Mouse (Mus musculus) stomach, embryonic 14.5 days (tissue): ENCODE results near the gene Lrig1. TPM values are rescaled to one million over a fixed set of nuclear protein-coding genes. Genes with fewer than 3 reads are reported as not detected.

Experiments used
- ATAC-seq: fragments of 200-750 bp; cut with Nextera tagmentation; 2 replicates; pipeline ENCODE4 v1.8.0; 2017; ENCODE audit warnings: low read depth, moderate TSS enrichment; ENCODE audit not compliant: insufficient number of reproducible peaks, insufficient read depth, low FRiP score
- H3K27ac ChIP-seq: fragments of 300-500 bp; sonication (generic); 2 replicates; pipeline ENCODE4 v1.5.1; 2014; ENCODE audit warnings: mild to moderate bottlenecking, low read length, moderate library complexity, mixed read lengths
- H3K27me3 ChIP-seq: fragments of 300-500 bp; sonication (generic); 2 replicates; pipeline ENCODE4 v1.6.1; 2014; ENCODE audit warnings: low read length, control low read depth, mixed read lengths; ENCODE audit not compliant: control insufficient read depth, insufficient read depth
- H3K36me3 ChIP-seq: fragments of 300-500 bp; sonication (generic); 2 replicates; pipeline ENCODE4 v1.6.1; 2014; ENCODE audit warnings: mild to moderate bottlenecking, control low read depth, low read length, moderate library complexity, mixed read lengths; ENCODE audit not compliant: control insufficient read depth, insufficient read depth
- H3K4me1 ChIP-seq: fragments of 300-500 bp; sonication (generic); 2 replicates; pipeline ENCODE4 v1.6.1; 2014; ENCODE audit warnings: low read length, control low read depth, mixed read lengths; ENCODE audit not compliant: control insufficient read depth, insufficient read depth
- H3K4me2 ChIP-seq: fragments of 300-500 bp; sonication (generic); replicated peaks from 2 replicates; pipeline ENCODE4 v1.6.1; 2014; ENCODE audit warnings: low read depth, low read length, control low read depth
- H3K4me3 ChIP-seq: fragments of 300-500 bp; sonication (generic); 2 replicates; pipeline ENCODE4 v1.5.1; 2014; ENCODE audit warnings: low read depth, low read length, control low read depth
- H3K9ac ChIP-seq: fragments of 300-500 bp; sonication (generic); replicated peaks from 2 replicates; pipeline ENCODE4 v1.6.1; 2014; ENCODE audit warnings: low read depth, mild to moderate bottlenecking, control low read depth, low read length, moderate library complexity, mixed read lengths
- H3K9me3 ChIP-seq: fragments of 300-500 bp; sonication (generic); 2 replicates; pipeline ENCODE4 v1.6.1; 2016; ENCODE audit warnings: low read depth, low read length, control low read depth; ENCODE audit not compliant: control insufficient read depth
- WGBS: fragments of 180-500 bp; shearing (Covaris S2); extraction: QIAGEN DNeasy Blood & Tissue Kit; methylation state at CpG from one replicate; pipeline ENCODE4 v1.1.7; 2014; 5-methylcytosine and 5-hydroxymethylcytosine counted together
- polyA plus RNA-seq: library from polyadenylated mRNA; unstranded; fragments of >200 nt; fragmentation: Nextera tagmentation; extraction: Ambion mirVana; gene quantifications from 2 replicates; pipeline ENCODE4 v1.2.1, GENCODE M21; 2014

Gene Lrig1
- polyA plus RNA-seq, 1 experiment from 2014 or later, result 49.3 TPM

- Histone ChIP-seq H3K9me3 (no peaks in the 10 kb centered on the region), H3K36me3 (no peaks in the 10 kb centered on the region), H3K4me3 (no peak overlapping the region), H3K4me1 (peaks cover 86% of the 10 kb centered on the region), H3K27ac (peak overlapping the region; percentile 71), H3K4me2 (peak overlapping the region; percentile 33), H3K27me3 (no peaks in the 10 kb centered on the region), H3K9ac (no peak overlapping the region)
- ATAC-seq, result no peak
- 19% methylated on average over 3 of the region's 3 CpGs for WGBS
Observed at GRCm38 (mm10) chr6:94677448-94677847, 22.5 kb downstream of the Lrig1 start.

DNA sequence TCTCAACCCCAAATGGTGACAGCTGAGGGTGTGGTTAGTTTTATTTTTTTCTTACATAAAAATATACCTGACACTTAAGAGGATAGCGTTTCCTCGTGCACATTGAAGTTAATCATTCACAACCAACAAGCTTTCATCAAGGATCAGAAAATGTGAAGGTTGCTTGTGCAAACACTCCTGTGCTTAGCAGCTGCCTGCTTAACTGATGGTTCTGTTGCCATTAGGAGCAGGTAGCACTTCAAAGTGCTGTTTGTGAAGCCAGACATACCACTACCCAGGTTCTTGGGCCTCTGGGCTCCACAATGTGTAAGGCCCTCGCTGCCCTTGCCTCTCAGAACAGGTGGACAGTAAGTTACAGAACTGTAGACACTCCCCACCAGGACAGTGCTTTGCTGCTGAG is 23.1 kb downstream of the Lrig1 start:
- no peak overlapping the region for H3K4me3 ChIP-seq
- H3K9ac ChIP-seq, result no peak overlapping the region
- WGBS, result 36% methylated on average over 3 of the region's 3 CpGs
- no peaks in the 10 kb centered on the region for H3K36me3 ChIP-seq
- H3K9me3 ChIP-seq, result no peaks in the 10 kb centered on the region
- ATAC-seq, result peak; percentile 66
- peak overlapping the region; percentile 85 for H3K27ac ChIP-seq
- peaks cover 80% of the 10 kb centered on the region for H3K4me1 ChIP-seq
- H3K4me2 ChIP-seq, result peak overlapping the region; percentile 33
- no peaks in the 10 kb centered on the region for H3K27me3 ChIP-seq

- Histone ChIP-seq H3K4me3 (no peak overlapping the region), H3K27me3 (no peaks in the 10 kb centered on the region), H3K27ac (peak overlapping the region; percentile 85), H3K36me3 (no peaks in the 10 kb centered on the region), H3K9ac (no peak overlapping the region), H3K9me3 (no peaks in the 10 kb centered on the region), H3K4me2 (peak overlapping the region; percentile 33), H3K4me1 (peaks cover 75% of the 10 kb centered on the region)
- WGBS, result 41% methylated on average over 7 of the region's 7 CpGs
- ATAC-seq, result no peak
Observed at GRCm38 (mm10) chr6:94676300-94676699, 23.7 kb downstream of the Lrig1 start.

- Histone ChIP-seq H3K9ac (no peak overlapping the region), H3K27ac (no peak overlapping the region), H3K4me3 (no peak overlapping the region), H3K9me3 (no peaks in the 10 kb centered on the region), H3K27me3 (no peaks in the 10 kb centered on the region), H3K4me2 (no peak overlapping the region), H3K4me1 (peaks cover 69% of the 10 kb centered on the region), H3K36me3 (no peaks in the 10 kb centered on the region)
- ATAC-seq, result no peak
- 69% methylated on average over 2 of the region's 2 CpGs for WGBS
Observed at GRCm38 (mm10) chr6:94672426-94672825, 27.5 kb downstream of the Lrig1 start.

GRCm38 (mm10) chr6:94669370-94669769 is 30.6 kb downstream of the Lrig1 start:
- Histone ChIP-seq H3K4me2 (no peak overlapping the region), H3K4me1 (peaks cover 69% of the 10 kb centered on the region), H3K27me3 (no peaks in the 10 kb centered on the region), H3K9me3 (no peaks in the 10 kb centered on the region), H3K9ac (no peak overlapping the region), H3K4me3 (no peak overlapping the region), H3K36me3 (no peaks in the 10 kb centered on the region), H3K27ac (no peak overlapping the region)
- 64% methylated on average over 6 of the region's 6 CpGs for WGBS
- no peak for ATAC-seq

GRCm38 (mm10) chr6:94668204-94668863 is 31.6 kb downstream of the Lrig1 start:
- Histone ChIP-seq H3K36me3 (no peaks in the 10 kb centered on the region), H3K4me2 (0 out of 2 replicates have a peak overlapping the region, but pooled peaks have one; percentile 2), H3K9ac (no peak overlapping the region), H3K4me1 (peaks cover 64% of the 10 kb centered on the region), H3K9me3 (no peaks in the 10 kb centered on the region), H3K27me3 (no peaks in the 10 kb centered on the region), H3K27ac (peak overlapping the region; percentile 10; the same call in 1 of the 2 replicates), H3K4me3 (no peak overlapping the region)
- no peak for ATAC-seq
- 18% methylated on average over 13 of the region's 13 CpGs for WGBS

- Histone ChIP-seq H3K9ac (no peak overlapping the region), H3K36me3 (peaks cover 4% of the 10 kb centered on the region; the same call in 1 of the 2 replicates), H3K4me1 (peaks cover 58% of the 10 kb centered on the region), H3K4me3 (no peak overlapping the region), H3K27me3 (no peaks in the 10 kb centered on the region), H3K4me2 (no peak overlapping the region), H3K27ac (no peak overlapping the region), H3K9me3 (no peaks in the 10 kb centered on the region)
- 73% methylated on average over 4 of the region's 4 CpGs for WGBS
- no peak for ATAC-seq
Observed at GRCm38 (mm10) chr6:94667131-94667530, 32.8 kb downstream of the Lrig1 start.

DNA sequence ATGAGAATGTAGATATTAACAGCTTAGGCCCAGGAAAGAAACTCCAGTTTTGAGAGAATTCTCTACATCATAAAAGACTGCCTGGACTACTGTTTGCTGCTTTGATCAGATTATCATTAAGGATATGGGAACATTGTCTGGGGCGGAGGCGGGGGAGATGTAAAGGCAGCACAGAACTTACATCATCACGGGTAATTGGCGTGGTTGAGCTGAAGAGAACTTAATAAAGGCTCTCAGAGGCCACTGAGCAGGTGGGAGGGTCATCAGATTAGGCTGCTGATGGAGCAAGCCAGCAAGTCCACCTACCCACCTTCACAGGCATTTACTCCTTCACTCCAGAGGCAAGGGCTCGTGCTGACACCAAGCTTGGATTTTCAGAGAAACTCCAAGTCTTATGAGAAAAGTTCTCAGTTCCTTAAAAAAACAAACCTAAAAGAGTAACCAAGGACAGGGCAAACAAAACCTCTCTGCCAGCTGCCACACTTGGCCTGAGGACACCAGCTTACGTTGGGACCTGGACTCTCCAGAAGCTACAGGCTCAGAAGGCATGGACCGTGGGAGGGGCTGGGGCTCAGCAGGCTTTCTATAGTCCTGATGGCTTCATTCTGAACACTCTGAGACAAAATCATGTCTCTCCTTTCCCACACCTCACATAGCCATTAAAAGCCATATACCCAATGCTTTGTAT is 33.4 kb downstream of the Lrig1 start:
- ATAC-seq, result no peak
- H3K9ac ChIP-seq, result no peak overlapping the region
- H3K27me3 ChIP-seq, result no peaks in the 10 kb centered on the region
- peaks cover 58% of the 10 kb centered on the region for H3K4me1 ChIP-seq
- H3K27ac ChIP-seq, result peak overlapping the region; percentile 17; the same call in 1 of the 2 replicates
- peaks cover 4% of the 10 kb centered on the region; the same call in 1 of the 2 replicates for H3K36me3 ChIP-seq
- H3K9me3 ChIP-seq, result no peaks in the 10 kb centered on the region
- no peak overlapping the region for H3K4me2 ChIP-seq
- no peak overlapping the region for H3K4me3 ChIP-seq
- WGBS, result 57% methylated on average over 7 of the region's 7 CpGs
